Mouse (Mus musculus): ENCODE measurements around the gene Mbnl2.

- TF ChIP-seq CTCF (IDR thresholded peaks at IDR 0.05; ENCODE audit: low read depth, low read length) (no peak), POLR2A (IDR thresholded peaks at IDR 0.05; ENCODE audit: borderline replicate concordance, low read depth, low read length) (no peak)
These were observed 55.0 kb downstream of the Mbnl2 start for GRCm38 (mm10) chr14:120330454-120330853.
